In the genomic region with DNA sequence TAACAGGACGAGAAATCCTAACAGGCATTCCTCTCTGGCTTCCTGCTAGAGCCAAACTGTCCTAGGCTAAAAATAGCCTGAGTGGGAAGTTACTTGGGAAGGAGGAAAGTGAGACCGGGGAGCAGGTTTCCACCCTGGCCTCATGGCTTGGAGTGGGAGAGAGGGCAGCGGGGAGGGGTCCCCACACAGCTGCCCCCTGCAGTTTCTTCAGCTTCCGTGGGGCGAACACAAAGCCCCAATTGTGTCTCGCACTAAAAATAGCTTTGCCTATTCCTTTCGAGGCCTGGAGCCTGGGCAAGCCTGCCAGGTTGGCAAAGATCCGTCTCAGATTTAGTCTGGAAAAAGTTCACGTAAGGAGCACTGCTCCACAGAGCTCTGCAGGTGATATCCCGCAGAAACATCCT, we compare ENCODE assay signal across 8 mouse cellular contexts. TPM values are rescaled to one million over a fixed set of nuclear protein-coding genes. Genes with fewer than 3 reads are reported as not detected.
DNase-seq lines count a peak whose midpoint lies in the region; ATAC-seq and TF ChIP-seq lines count a peak whose summit lies in the region.

No protein-coding gene starts in this region.

- 8% methylated on average over 10 of the region's 10 CpGs for WGBS in forebrain, embryonic 15.5 days
- WGBS in intestine, embryonic 16.5 days, result 52% methylated on average over 10 of the region's 10 CpGs
- 26% methylated on average over 10 of the region's 10 CpGs for WGBS in neural tube, embryonic 13.5 days
- WGBS in thymus, adult 2 months, result 47% methylated on average over 10 of the region's 10 CpGs

- no peak for TF ChIP-seq POLR2A in thymus, adult 2 months (IDR thresholded peaks at IDR 0.05; ENCODE audit: control insufficient read depth, extremely low read depth, insufficient read depth, low read length, poor library complexity)

- peak overlapping the region; percentile 78 for H3K27ac ChIP-seq in forebrain, embryonic 15.5 days (replicated peaks)
- H3K27ac ChIP-seq in intestine, embryonic 16.5 days (ENCODE audit: low read length), result peak overlapping the region; percentile 41; the same call in 1 of the 2 replicates
- H3K27ac ChIP-seq in neural tube, embryonic 13.5 days (replicated peaks), result peak overlapping the region; percentile 76
- H3K27ac ChIP-seq in thymus, adult 2 months (ENCODE audit: control insufficient read depth, insufficient read depth, low read length), result no peak overlapping the region

- no peak overlapping the region for H3K4me3 ChIP-seq in forebrain, embryonic 15.5 days
- no peak overlapping the region for H3K4me3 ChIP-seq in intestine, embryonic 16.5 days (ENCODE audit: low read length)
- H3K4me3 ChIP-seq in neural tube, embryonic 13.5 days, result no peak overlapping the region
- H3K4me3 ChIP-seq in thymus, adult 2 months (ENCODE audit: control insufficient read depth, insufficient read depth, low read length), result no peak overlapping the region

- H3K4me1 ChIP-seq in forebrain, embryonic 15.5 days, result peaks cover 34% of the 10 kb centered on the region
- H3K4me1 ChIP-seq in intestine, embryonic 16.5 days (ENCODE audit: control insufficient read depth, insufficient read depth, low read length), result no peaks in the 10 kb centered on the region
- peaks cover 38% of the 10 kb centered on the region for H3K4me1 ChIP-seq in neural tube, embryonic 13.5 days (replicated peaks)
- H3K4me1 ChIP-seq in thymus, adult 2 months (replicated peaks; ENCODE audit: control insufficient read depth, insufficient read depth, low read length), result no peaks in the 10 kb centered on the region

- H3K27me3 ChIP-seq in forebrain, embryonic 15.5 days, result no peaks in the 10 kb centered on the region
- H3K27me3 ChIP-seq in intestine, embryonic 16.5 days (replicated peaks; ENCODE audit: control insufficient read depth, insufficient read depth, low read length), result no peaks in the 10 kb centered on the region
- no peaks in the 10 kb centered on the region for H3K27me3 ChIP-seq in neural tube, embryonic 13.5 days
- no peaks in the 10 kb centered on the region for H3K27me3 ChIP-seq in thymus, adult 2 months (ENCODE audit: control insufficient read depth, insufficient read depth, low read length)

- H3K9ac ChIP-seq in forebrain, embryonic 15.5 days (replicated peaks), result no peak overlapping the region
- 0 out of 2 replicates have a peak overlapping the region, but pooled peaks have one; percentile 19 for H3K9ac ChIP-seq in intestine, embryonic 16.5 days (ENCODE audit: low read depth, low read length)
- H3K9ac ChIP-seq in neural tube, embryonic 13.5 days, result 0 out of 2 replicates have a peak overlapping the region, but pooled peaks have one; percentile 17

- H3K4me2 ChIP-seq in forebrain, embryonic 15.5 days (replicated peaks), result no peak overlapping the region
- no peak overlapping the region for H3K4me2 ChIP-seq in intestine, embryonic 16.5 days (ENCODE audit: low read depth, low read length)
- H3K4me2 ChIP-seq in neural tube, embryonic 13.5 days, result 0 out of 2 replicates have a peak overlapping the region, but pooled peaks have one; percentile 9

- ATAC-seq in forebrain, embryonic 15.5 days (replicated peaks), result peak; percentile 65
- 0 out of 2 replicates have a peak, but pooled peaks have one; percentile 12 for ATAC-seq in intestine, embryonic 16.5 days
- ATAC-seq in neural tube, embryonic 13.5 days (ENCODE audit: low read depth), result 0 out of 2 replicates have a peak, but pooled peaks have one; percentile 29
- ATAC-seq in granulocyte monocyte progenitor cell, adult 5-6 weeks (replicated peaks; ENCODE audit: poor library complexity, severe bottlenecking), result no peak

- no peaks in the 10 kb centered on the region for H3K9me3 ChIP-seq in forebrain, embryonic 15.5 days
- H3K9me3 ChIP-seq in intestine, embryonic 16.5 days (ENCODE audit: control insufficient read depth, low read length), result no peaks in the 10 kb centered on the region
- no peaks in the 10 kb centered on the region for H3K9me3 ChIP-seq in neural tube, embryonic 13.5 days

- H3K36me3 ChIP-seq in forebrain, embryonic 15.5 days, result peaks cover 5% of the 10 kb centered on the region; the same call in 1 of the 2 replicates
- no peaks in the 10 kb centered on the region for H3K36me3 ChIP-seq in intestine, embryonic 16.5 days (ENCODE audit: control insufficient read depth, insufficient read depth, low read length)
- 0 out of 2 replicates have a peak, but pooled peaks cover 5% of the 10 kb centered on the region for H3K36me3 ChIP-seq in neural tube, embryonic 13.5 days
- H3K36me3 ChIP-seq in thymus, adult 2 months (ENCODE audit: control insufficient read depth, insufficient read depth, low read length), result no peaks in the 10 kb centered on the region

- intact Hi-C loops in left cerebral cortex, postnatal 25 days (cut with DNase I), result no loop called here
- intact Hi-C loops in left cerebral cortex, postnatal 4 days (cut with DNase I), result no loop called here

- no peak for TF ChIP-seq CTCF in thymus, adult 2 months (IDR thresholded peaks at IDR 0.05; ENCODE audit: borderline replicate concordance, control insufficient read depth, extremely low read depth, insufficient read depth, low read length, poor library complexity)

- DNase-seq in left cerebral cortex, postnatal 25 days (ENCODE audit: low spot score in 2 of 2), result peak; percentile 45 to 64
- no peak for DNase-seq in left cerebral cortex, postnatal 4 days
- DNase-seq in thymus, adult 2 months, result no peak
- DNase-seq in urinary bladder, adult 2 months (ENCODE audit: low spot score), result no peak

RNA-seq across cellular contexts. Expression of a gene that starts 58.7 kb away (rescaled TPM):
- 10 to 100 TPM; 44.3 to 45.0 TPM for total RNA-seq in left cerebral cortex, postnatal 25 days (2021)
- total RNA-seq in left cerebral cortex, postnatal 4 days (2021), result 10 to 100 TPM; 54.7 to 57.0 TPM
- polyA plus RNA-seq in forebrain, embryonic 15.5 days (2015; fragmentation: Nextera tagmentation; extraction: Ambion mirVana), result 69.9 and 71.9 TPM in 2 replicates
- polyA plus RNA-seq in intestine, embryonic 16.5 days (2015; fragmentation: Nextera tagmentation; extraction: Ambion mirVana), result 132 and 139 TPM in 2 replicates
- polyA plus RNA-seq in neural tube, embryonic 13.5 days (2015; fragmentation: Nextera tagmentation; extraction: Ambion mirVana), result 73.9 and 78.9 TPM in 2 replicates
- polyA plus RNA-seq in thymus, adult 2 months (2012; rRNA removed), result 15.8 and 16.2 TPM in 2 replicates
- polyA plus RNA-seq in urinary bladder, adult 2 months (2012; rRNA removed), result 49.7 and 52.7 TPM in 2 replicates
- 111 and 133 TPM in 2 replicates for total RNA-seq in granulocyte monocyte progenitor cell, adult 5-6 weeks (2014; fragmentation: Nextera tagmentation)
- total RNA-seq in granulocyte monocyte progenitor cell, adult 5-6 weeks (2017), result 120 and 124 TPM in 2 replicates

Comparison
In these comparisons a context has a peak if more than half of its experiments do, and no peak if none do; other contexts are left out.
1. DNase-seq: peak in left cerebral cortex, postnatal 25 days (2 of 2); none in left cerebral cortex, postnatal 4 days (single experiment), thymus, adult 2 months (single experiment) and urinary bladder, adult 2 months (single experiment).